Mouse (Mus musculus): ENCODE results near the gene Lbx2.

Lbx2 gene

GRCm38 (mm10) chr6:83108762-83109668, 22.8 kb downstream of the Lbx2 start, which contains the start of gene Mrpl53:
Gene Mrpl53, plus strand, starts transcription at chr6:83109040.
- in situ Hi-C loops (cut with MboI), result no loop called here

- in situ Hi-C loops (cut with MboI), result no loop called here
Observed at GRCm38 (mm10) chr6:83111510-83112136, 25.5 kb downstream of the Lbx2 start.

DNA sequence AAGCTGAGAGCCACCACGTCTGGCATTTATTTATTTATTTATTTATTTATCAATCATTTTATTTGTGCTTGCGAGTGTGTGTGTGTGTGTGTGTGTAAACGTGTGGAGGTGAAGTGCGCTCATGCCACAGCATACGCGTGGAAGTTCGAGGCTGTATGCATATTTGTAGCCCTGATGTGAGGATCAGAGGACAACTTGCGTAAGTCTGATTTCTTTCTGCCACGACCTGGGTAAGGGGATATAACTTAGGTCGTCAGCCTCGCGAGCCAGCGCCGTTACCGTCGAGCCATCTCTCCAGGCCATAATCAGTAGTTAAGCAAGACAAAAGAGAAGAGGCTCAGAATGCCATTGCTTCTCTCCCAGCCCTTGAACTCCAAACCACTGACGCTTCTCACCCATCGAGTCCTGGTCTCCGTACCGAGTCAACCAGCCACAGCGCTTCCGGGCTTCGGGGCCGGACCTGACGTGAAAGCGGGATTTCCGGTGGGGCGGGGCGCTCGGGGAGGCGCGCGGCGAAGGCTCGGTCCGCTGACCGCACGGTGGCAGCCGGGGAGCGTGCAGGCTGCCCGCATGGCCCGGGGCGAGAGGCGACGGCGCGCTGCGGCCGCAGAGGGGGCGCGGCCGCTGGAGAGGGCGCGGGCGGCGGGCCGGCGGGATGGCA, 29.0 kb downstream of the Lbx2 start, which contains the start of gene Mogs:
Gene Mogs, plus strand, starts transcription at position 486 of the 661 bp plus-strand sequence.
- in situ Hi-C loops (cut with MboI), result no loop called here

DNA sequence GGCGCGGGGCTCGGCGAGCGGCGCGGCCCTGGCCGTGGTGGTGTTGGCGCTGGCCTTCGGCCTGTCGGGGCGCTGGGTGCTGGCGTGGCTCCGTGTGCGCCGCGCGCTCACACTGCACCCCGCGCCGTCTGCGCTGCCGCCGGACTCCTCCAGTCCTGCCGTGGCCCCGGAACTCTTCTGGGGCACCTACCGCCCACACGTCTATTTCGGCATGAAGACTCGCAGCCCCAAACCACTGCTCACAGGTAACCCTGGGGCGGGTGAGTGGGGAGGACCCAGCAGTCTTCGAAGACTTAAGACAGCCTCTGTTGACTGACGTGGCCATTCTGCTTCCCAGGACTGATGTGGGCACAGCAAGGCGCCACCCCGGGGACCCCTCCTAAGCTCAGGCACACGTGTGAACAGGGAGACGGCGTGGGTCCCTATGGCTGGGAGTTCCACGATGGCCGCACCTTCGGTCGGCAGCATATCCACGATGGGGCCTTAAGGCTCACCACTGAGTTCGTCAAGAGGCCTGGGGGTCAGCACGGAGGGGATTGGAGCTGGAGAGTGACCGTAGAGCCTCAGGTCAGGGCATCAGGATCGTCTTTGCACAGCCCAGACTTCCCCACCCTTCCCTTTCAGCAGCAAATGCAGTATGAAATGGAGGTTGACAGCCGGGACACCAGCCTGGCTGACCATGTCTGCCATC, 29.7 kb downstream of the Lbx2 start:
- in situ Hi-C loops (cut with MboI), result no loop called here

- in situ Hi-C loops (cut with MboI), result no loop called here
Observed at GRCm38 (mm10) chr6:83116373-83117164, 30.4 kb downstream of the Lbx2 start.

DNA sequence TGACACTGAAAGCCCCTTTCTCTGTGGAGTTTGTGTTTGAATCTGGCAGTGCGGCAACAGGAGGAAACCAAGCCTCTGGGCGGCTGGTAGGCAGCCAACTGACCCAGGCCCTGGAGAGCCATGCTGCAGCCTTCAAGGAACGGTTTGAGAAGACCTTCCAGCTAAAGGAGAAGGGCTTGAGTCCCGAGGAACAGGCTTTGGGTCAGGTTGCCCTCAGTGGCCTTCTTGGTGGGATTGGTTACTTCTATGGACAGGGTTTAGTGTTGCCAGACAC, 30.9 kb downstream of the Lbx2 start:
- in situ Hi-C loops (cut with MboI), result no loop called here

- in situ Hi-C loops (cut with MboI), result no loop called here
Observed at GRCm38 (mm10) chr6:83117616-83118015, 31.4 kb downstream of the Lbx2 start.

GRCm38 (mm10) chr6:83118369-83118768, 32.2 kb downstream of the Lbx2 start:
- in situ Hi-C loops (cut with MboI), result no loop called here

- in situ Hi-C loops (cut with MboI), result no loop called here
Observed at GRCm38 (mm10) chr6:83118825-83119733, 32.9 kb downstream of the Lbx2 start.

DNA sequence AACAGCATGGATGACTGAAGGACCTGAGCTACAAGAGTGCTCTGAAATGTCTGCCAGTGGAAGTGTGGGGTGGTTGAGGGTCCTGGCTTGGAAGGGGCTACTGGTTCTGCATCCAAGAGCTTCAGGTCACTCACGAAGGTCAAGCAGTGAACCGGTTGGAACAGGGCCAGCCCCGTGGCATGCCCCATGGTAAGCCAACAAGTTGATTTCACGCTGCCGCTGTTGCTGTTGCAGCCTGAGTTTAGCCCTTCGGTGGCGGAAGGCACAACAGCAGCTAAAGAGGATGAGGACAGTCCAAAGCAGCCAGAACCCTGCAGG, 33.5 kb downstream of the Lbx2 start:
- in situ Hi-C loops (cut with MboI), result loop anchor here (5.0 kb wide), 1 partner anchor 43 kb away; no protein-coding TSS in a partner anchor

DNA sequence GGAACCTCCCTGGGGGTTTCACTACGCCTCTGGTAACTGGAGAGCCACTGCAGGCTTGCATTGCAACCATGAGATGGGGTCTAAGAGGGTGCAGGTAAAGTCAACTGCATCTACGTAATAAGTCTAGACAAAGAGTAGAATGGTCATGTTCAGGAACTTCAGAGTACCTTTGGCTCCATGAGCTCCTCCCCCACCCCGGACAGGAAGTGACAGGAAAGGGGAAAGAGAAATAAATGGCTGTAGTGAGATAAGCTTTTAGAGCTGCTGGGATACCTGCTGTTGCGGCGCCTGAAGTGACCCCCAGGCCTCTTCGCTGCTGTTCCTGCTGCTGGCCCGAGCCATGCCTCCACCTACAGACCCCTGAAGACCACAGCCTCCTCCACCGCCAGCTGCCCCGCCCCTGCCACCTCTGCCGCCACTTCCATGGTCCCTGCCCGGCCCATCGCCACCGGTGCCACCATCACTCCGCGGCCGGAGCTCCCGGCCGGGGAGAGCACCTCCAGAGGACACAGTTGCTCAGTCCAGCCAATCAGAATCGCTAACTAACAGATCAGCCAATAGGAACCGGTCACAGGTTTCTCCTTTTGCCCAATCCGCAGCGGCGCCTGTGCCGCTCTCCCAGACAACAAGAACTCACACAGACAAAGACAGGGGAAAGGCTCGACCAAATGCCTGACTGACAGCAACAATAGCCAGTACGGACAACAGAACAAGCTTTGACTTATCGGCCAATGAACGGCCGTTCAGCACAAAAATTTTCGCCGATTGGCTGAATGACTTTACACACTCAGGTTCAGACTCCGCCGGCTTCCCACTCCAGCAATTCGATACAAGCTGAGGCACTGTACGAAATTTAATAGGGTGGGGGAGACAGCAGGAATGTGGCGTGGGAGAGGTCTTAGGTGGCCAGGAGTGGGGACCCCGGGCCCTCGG, 35.0 kb downstream of the Lbx2 start, which contains the start of gene Wbp1:
Gene Wbp1, minus strand, starts transcription at position 630 of the 933 bp plus-strand sequence.
- in situ Hi-C loops (cut with MboI), result loop anchor here (5.0 kb wide), 1 partner anchor 41 kb away; no protein-coding TSS in a partner anchor

GRCm38 (mm10) chr6:83121863-83122710, 35.9 kb downstream of the Lbx2 start:
- in situ Hi-C loops (cut with MboI), result loop anchor here (5.0 kb wide), 1 partner anchor 40 kb away; no protein-coding TSS in a partner anchor

DNA sequence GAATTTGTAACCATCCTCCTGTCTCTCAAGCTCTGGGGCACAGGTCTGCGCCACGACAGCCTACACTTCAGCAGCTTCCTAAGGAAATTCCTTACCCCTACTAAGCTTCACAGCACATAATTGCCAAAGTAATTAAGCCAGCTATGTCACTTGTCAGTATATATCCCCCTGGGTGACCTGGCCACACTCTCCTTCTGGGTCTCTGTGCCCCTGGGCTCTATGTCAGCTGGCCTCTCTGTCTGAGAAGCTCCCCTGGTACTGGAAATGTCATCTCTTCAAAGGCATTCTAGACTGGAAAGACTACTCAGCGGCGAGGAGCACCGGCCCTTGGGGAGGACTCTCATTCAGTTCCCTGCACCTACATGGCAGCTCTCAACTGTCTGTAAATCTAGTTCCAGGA, 36.8 kb downstream of the Lbx2 start:
- in situ Hi-C loops (cut with MboI), result loop anchor here (5.0 kb wide), 1 partner anchor 39 kb away; no protein-coding TSS in a partner anchor

- in situ Hi-C loops (cut with MboI), result loop anchor here (5.0 kb wide), 1 partner anchor 37 kb away; no protein-coding TSS in a partner anchor
Observed at GRCm38 (mm10) chr6:83124851-83125312, 38.7 kb downstream of the Lbx2 start.

GRCm38 (mm10) chr6:83125331-83125730, 39.2 kb downstream of the Lbx2 start, which contains the start of gene Ino80b:
Gene Ino80b, minus strand, starts transcription at chr6:83125431.
- in situ Hi-C loops (cut with MboI), result no loop called here

DNA sequence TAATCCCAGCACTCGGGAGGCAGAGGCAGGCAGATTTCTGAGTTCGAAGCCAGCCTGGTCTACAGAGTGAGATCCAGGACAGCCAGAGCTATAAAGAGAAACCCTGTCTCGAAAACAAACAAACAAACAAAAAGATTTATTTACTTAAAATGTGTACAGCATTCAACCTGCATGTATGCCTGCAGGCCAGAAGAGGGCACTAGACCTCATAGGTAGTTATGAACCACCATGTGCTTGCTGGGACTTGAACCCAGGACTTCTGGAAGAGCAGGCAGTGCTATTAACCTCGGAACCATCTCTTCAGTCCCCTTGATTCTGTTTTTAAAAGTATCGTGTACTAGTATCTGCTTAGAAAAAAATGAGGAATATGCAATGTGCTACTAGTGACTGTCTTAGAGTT, 41.3 kb downstream of the Lbx2 start:
- in situ Hi-C loops (cut with MboI), result no loop called here

GRCm38 (mm10) chr6:83131469-83132034, 45.4 kb downstream of the Lbx2 start:
- in situ Hi-C loops (cut with MboI), result no loop called here

Measured in mature B cell (primary cell).